Mouse (Mus musculus) hindbrain, embryonic 11.5 days (tissue): Measurements from ENCODE around the gene Atp11b. TPM values are rescaled to one million over a fixed set of nuclear protein-coding genes. Genes with fewer than 3 reads are reported as not detected.

ENCODE experiments used
- ATAC-seq: fragments of 200-750 bp; cut with Nextera tagmentation; 2 replicates; pipeline ENCODE4 v1.8.0; 2017; ENCODE audit warnings: mild to moderate bottlenecking, moderate TSS enrichment, moderate library complexity; ENCODE audit not compliant: low FRiP score
- DNase-seq: peaks from one replicate; pipeline ENCODE4 v3.0.0-alpha.2; 2015; ENCODE audit warnings: low spot score
- H3K27ac ChIP-seq: fragments of 300-500 bp; sonication (generic); 2 replicates; pipeline ENCODE4 v1.5.1; 2014; ENCODE audit warnings: mild to moderate bottlenecking, low read depth, low read length
- H3K27me3 ChIP-seq: fragments of 300-500 bp; sonication (generic); 2 replicates; pipeline ENCODE4 v1.6.1; 2014; ENCODE audit warnings: mild to moderate bottlenecking, low read length, moderate library complexity, mixed read lengths; ENCODE audit not compliant: control insufficient read depth, insufficient read depth
- H3K36me3 ChIP-seq: fragments of 300-500 bp; sonication (generic); 2 replicates; pipeline ENCODE4 v1.6.1; 2014; ENCODE audit warnings: mild to moderate bottlenecking, low read length, moderate library complexity, mixed read lengths; ENCODE audit not compliant: control insufficient read depth, insufficient read depth
- H3K4me1 ChIP-seq: fragments of 300-500 bp; sonication (generic); replicated peaks from 2 replicates; pipeline ENCODE4 v1.6.1; 2014; ENCODE audit warnings: low read length, mixed read lengths; ENCODE audit not compliant: control insufficient read depth, insufficient read depth
- H3K4me2 ChIP-seq: fragments of 300-500 bp; sonication (generic); replicated peaks from 2 replicates; pipeline ENCODE4 v1.6.1; 2014; ENCODE audit warnings: mild to moderate bottlenecking, low read depth, low read length
- H3K4me3 ChIP-seq: fragments of 300-500 bp; sonication (generic); 2 replicates; pipeline ENCODE4 v1.5.1; 2014; ENCODE audit warnings: low read depth, low read length
- H3K9ac ChIP-seq: fragments of 300-500 bp; sonication (generic); 2 replicates; pipeline ENCODE4 v1.6.1; 2014; ENCODE audit warnings: low read depth, low read length
- H3K9me3 ChIP-seq: fragments of 300-500 bp; sonication (generic); 2 replicates; pipeline ENCODE4 v1.6.1; 2016; ENCODE audit warnings: low read length; ENCODE audit not compliant: control insufficient read depth
- WGBS: fragments of 180-500 bp; shearing (Covaris S2); extraction: QIAGEN DNeasy Blood & Tissue Kit; methylation state at CpG from one replicate; pipeline ENCODE4 v1.1.7; 2014; 5-methylcytosine and 5-hydroxymethylcytosine counted together
- polyA plus RNA-seq: library from polyadenylated mRNA; unstranded; fragments of >200 nt; fragmentation: Nextera tagmentation; extraction: Ambion mirVana; gene quantifications from 2 replicates; pipeline ENCODE4 v1.2.1, GENCODE M21; 2014

Gene Atp11b
- polyA plus RNA-seq, 1 experiment from 2014 or later: 30.0 TPM

GRCm38 (mm10) chr3:35889531-35889930 is 135.6 kb downstream of the Atp11b start:
- Histone ChIP-seq H3K4me2 (no peak overlapping the region), H3K36me3 (no peaks in the 10 kb centered on the region), H3K9me3 (no peaks in the 10 kb centered on the region), H3K27me3 (no peaks in the 10 kb centered on the region), H3K4me3 (no peak overlapping the region), H3K9ac (no peak overlapping the region), H3K27ac (no peak overlapping the region), H3K4me1 (no peaks in the 10 kb centered on the region)
- WGBS: 90% methylated on average over 2 of the region's 2 CpGs
- DNase-seq: no peak
- no peak for ATAC-seq

- Histone ChIP-seq H3K4me3 (no peak overlapping the region), H3K4me1 (no peaks in the 10 kb centered on the region), H3K27ac (no peak overlapping the region), H3K36me3 (no peaks in the 10 kb centered on the region), H3K4me2 (no peak overlapping the region), H3K9ac (no peak overlapping the region), H3K27me3 (no peaks in the 10 kb centered on the region), H3K9me3 (no peaks in the 10 kb centered on the region)
- ATAC-seq: no peak
- WGBS: 93% methylated on average over 4 of the region's 4 CpGs
- DNase-seq: no peak
Observed at GRCm38 (mm10) chr3:35891123-35891522, 137.2 kb downstream of the Atp11b start.

- Histone ChIP-seq H3K9ac (no peak overlapping the region), H3K4me1 (no peaks in the 10 kb centered on the region), H3K27ac (no peak overlapping the region), H3K27me3 (no peaks in the 10 kb centered on the region), H3K4me3 (no peak overlapping the region), H3K4me2 (no peak overlapping the region), H3K9me3 (no peaks in the 10 kb centered on the region), H3K36me3 (no peaks in the 10 kb centered on the region)
- ATAC-seq (no peak), DNase-seq (no peak)
- WGBS: 87% methylated on average over 5 of the region's 5 CpGs
Observed at GRCm38 (mm10) chr3:35893156-35893555, 139.2 kb downstream of the Atp11b start.

GRCm38 (mm10) chr3:35897900-35898299 is 144.0 kb downstream of the Atp11b start:
- no peaks in the 10 kb centered on the region for H3K27me3 ChIP-seq
- ATAC-seq (no peak), DNase-seq (no peak)
- WGBS: 95% methylated on average over 2 of the region's 2 CpGs
- no peaks in the 10 kb centered on the region for H3K36me3 ChIP-seq
- no peak overlapping the region for H3K27ac ChIP-seq
- no peak overlapping the region for H3K9ac ChIP-seq
- H3K4me2 ChIP-seq: no peak overlapping the region
- no peak overlapping the region for H3K4me3 ChIP-seq
- no peaks in the 10 kb centered on the region for H3K9me3 ChIP-seq
- no peaks in the 10 kb centered on the region for H3K4me1 ChIP-seq

GRCm38 (mm10) chr3:35899109-35899508 is 145.2 kb downstream of the Atp11b start:
- DNase-seq (no peak), ATAC-seq (no peak)
- H3K4me3 ChIP-seq: no peak overlapping the region
- H3K27me3 ChIP-seq: no peaks in the 10 kb centered on the region
- H3K9ac ChIP-seq: no peak overlapping the region
- H3K27ac ChIP-seq: no peak overlapping the region
- no peaks in the 10 kb centered on the region for H3K9me3 ChIP-seq
- H3K4me1 ChIP-seq: no peaks in the 10 kb centered on the region
- no peaks in the 10 kb centered on the region for H3K36me3 ChIP-seq
- 95% methylated on average over 3 of the region's 3 CpGs for WGBS
- H3K4me2 ChIP-seq: no peak overlapping the region

- no peak for DNase-seq
- Histone ChIP-seq H3K36me3 (no peaks in the 10 kb centered on the region), H3K9me3 (no peaks in the 10 kb centered on the region), H3K4me1 (no peaks in the 10 kb centered on the region), H3K9ac (no peak overlapping the region), H3K27me3 (no peaks in the 10 kb centered on the region), H3K27ac (no peak overlapping the region), H3K4me2 (no peak overlapping the region), H3K4me3 (no peak overlapping the region)
- WGBS: 91% methylated on average over 5 of the region's 5 CpGs
- ATAC-seq: no peak
Observed at GRCm38 (mm10) chr3:35900555-35901204, 146.8 kb downstream of the Atp11b start.

Other genes starting within 250 kb of the Atp11b start
- 107 and 112 TPM in 2 replicates for gene Dcun1d1, start 183.3 kb downstream of the Atp11b start, polyA plus RNA-seq
- gene Mccc1, start 246.6 kb downstream of the Atp11b start, polyA plus RNA-seq: 31.3 and 35.7 TPM in 2 replicates